Mouse (Mus musculus): ENCODE measurements around the gene Pbx3.

GRCm38 (mm10) chr2:34139470-34140158 is 233.3 kb downstream of the Pbx3 start:
- TF ChIP-seq CTCF (IDR thresholded peaks at IDR 0.05; ENCODE audit: borderline replicate concordance, extremely low read depth, insufficient read depth, insufficient read length), result no peak
- no peak for TF ChIP-seq POLR2A (IDR thresholded peaks at IDR 0.05; ENCODE audit: borderline replicate concordance, extremely low read depth, insufficient read depth, insufficient read length, poor library complexity, severe bottlenecking)

Data from brain, embryonic 14.5 days (tissue).